Mouse (Mus musculus): ENCODE measurements around the gene Gm8994. TPM values are rescaled to one million over a fixed set of nuclear protein-coding genes. Genes with fewer than 3 reads are reported as not detected.
A peak's percentile ranks its signal among the peaks of the same experiment; 100 is the strongest.
"Not testable (repeated sequence)": the region's sequence is repeated elsewhere in the genome, so short reads cannot be mapped to it uniquely, and the experiment has no call there.

Gm8994 gene
- polyA plus RNA-seq (2014; fragmentation: Nextera tagmentation; extraction: Ambion mirVana) = not detected in 2 replicates

- not testable (repeated sequence) for ATAC-seq (ENCODE audit: low read depth); H3K9ac ChIP-seq (replicated peaks; ENCODE audit: low read depth, low read length); H3K27me3 ChIP-seq (ENCODE audit: control insufficient read depth, insufficient read depth, low read length); H3K9me3 ChIP-seq (ENCODE audit: control insufficient read depth, low read length); H3K4me2 ChIP-seq (ENCODE audit: low read depth, low read length); H3K4me3 ChIP-seq (ENCODE audit: low read depth, low read length); H3K4me1 ChIP-seq (ENCODE audit: control insufficient read depth, insufficient read depth, low read length); H3K36me3 ChIP-seq (ENCODE audit: control insufficient read depth, insufficient read depth, low read length); H3K27ac ChIP-seq (ENCODE audit: low read depth, low read length)
- 92% methylated on average over 4 of the region's 4 CpGs for WGBS
These were observed at the start of gene Gm8994 for GRCm38 (mm10) chr6:136327239-136327638. Gene Gm8994 (plus strand): TSS chr6:136327539.

- ATAC-seq (ENCODE audit: low read depth) = no peak
- no peak overlapping the region for H3K4me3 ChIP-seq (ENCODE audit: low read depth, low read length)
- H3K9ac ChIP-seq (replicated peaks; ENCODE audit: low read depth, low read length) = no peak overlapping the region
- no peak overlapping the region for H3K4me2 ChIP-seq (ENCODE audit: low read depth, low read length)
- H3K36me3 ChIP-seq (ENCODE audit: control insufficient read depth, insufficient read depth, low read length) = no peaks in the 10 kb centered on the region
- no peaks in the 10 kb centered on the region for H3K4me1 ChIP-seq (ENCODE audit: control insufficient read depth, insufficient read depth, low read length)
- 62% methylated on average over 4 of the region's 4 CpGs for WGBS
- no peaks in the 10 kb centered on the region for H3K27me3 ChIP-seq (ENCODE audit: control insufficient read depth, insufficient read depth, low read length)
- no peaks in the 10 kb centered on the region for H3K9me3 ChIP-seq (ENCODE audit: control insufficient read depth, low read length)
- H3K27ac ChIP-seq (ENCODE audit: low read depth, low read length) = no peak overlapping the region
These were observed 49.7 kb upstream of the Gm8994 start for GRCm38 (mm10) chr6:136277685-136278084.

- H3K4me3 ChIP-seq (ENCODE audit: low read depth, low read length) = no peak overlapping the region
- no peaks in the 10 kb centered on the region for H3K9me3 ChIP-seq (ENCODE audit: control insufficient read depth, low read length)
- WGBS = 82% methylated on average over 8 of the region's 8 CpGs
- no peak overlapping the region for H3K9ac ChIP-seq (replicated peaks; ENCODE audit: low read depth, low read length)
- H3K4me1 ChIP-seq (ENCODE audit: control insufficient read depth, insufficient read depth, low read length) = no peaks in the 10 kb centered on the region
- no peaks in the 10 kb centered on the region for H3K36me3 ChIP-seq (ENCODE audit: control insufficient read depth, insufficient read depth, low read length)
- no peaks in the 10 kb centered on the region for H3K27me3 ChIP-seq (ENCODE audit: control insufficient read depth, insufficient read depth, low read length)
- no peak for ATAC-seq (ENCODE audit: low read depth)
- H3K27ac ChIP-seq (ENCODE audit: low read depth, low read length) = no peak overlapping the region
- H3K4me2 ChIP-seq (ENCODE audit: low read depth, low read length) = no peak overlapping the region
These were observed 42.8 kb upstream of the Gm8994 start for GRCm38 (mm10) chr6:136284565-136284964.

GRCm38 (mm10) chr6:136286180-136286579, 41.2 kb upstream of the Gm8994 start:
- Histone ChIP-seq H3K4me3 (ENCODE audit: low read depth, low read length) (no peak overlapping the region), H3K27me3 (ENCODE audit: control insufficient read depth, insufficient read depth, low read length) (no peaks in the 10 kb centered on the region), H3K4me1 (ENCODE audit: control insufficient read depth, insufficient read depth, low read length) (no peaks in the 10 kb centered on the region), H3K27ac (ENCODE audit: low read depth, low read length) (no peak overlapping the region), H3K9me3 (ENCODE audit: control insufficient read depth, low read length) (no peaks in the 10 kb centered on the region), H3K4me2 (ENCODE audit: low read depth, low read length) (no peak overlapping the region), H3K9ac (replicated peaks; ENCODE audit: low read depth, low read length) (no peak overlapping the region), H3K36me3 (ENCODE audit: control insufficient read depth, insufficient read depth, low read length) (no peaks in the 10 kb centered on the region)
- WGBS = 76% methylated on average over 11 of the region's 11 CpGs
- no peak for ATAC-seq (ENCODE audit: low read depth)

GRCm38 (mm10) chr6:136286589-136286988, 40.8 kb upstream of the Gm8994 start:
- WGBS = 27% methylated on average over 4 of the region's 4 CpGs
- Histone ChIP-seq H3K4me2 (ENCODE audit: low read depth, low read length) (no peak overlapping the region), H3K4me1 (ENCODE audit: control insufficient read depth, insufficient read depth, low read length) (no peaks in the 10 kb centered on the region), H3K4me3 (ENCODE audit: low read depth, low read length) (no peak overlapping the region), H3K36me3 (ENCODE audit: control insufficient read depth, insufficient read depth, low read length) (no peaks in the 10 kb centered on the region), H3K9me3 (ENCODE audit: control insufficient read depth, low read length) (no peaks in the 10 kb centered on the region), H3K27me3 (ENCODE audit: control insufficient read depth, insufficient read depth, low read length) (no peaks in the 10 kb centered on the region), H3K27ac (ENCODE audit: low read depth, low read length) (no peak overlapping the region), H3K9ac (replicated peaks; ENCODE audit: low read depth, low read length) (no peak overlapping the region)
- ATAC-seq (ENCODE audit: low read depth) = no peak

GRCm38 (mm10) chr6:136291424-136291823, 35.9 kb upstream of the Gm8994 start:
- WGBS = 98% methylated on average over 3 of the region's 3 CpGs
- no peaks in the 10 kb centered on the region for H3K9me3 ChIP-seq (ENCODE audit: control insufficient read depth, low read length)
- no peak for ATAC-seq (ENCODE audit: low read depth)
- H3K27me3 ChIP-seq (ENCODE audit: control insufficient read depth, insufficient read depth, low read length) = no peaks in the 10 kb centered on the region
- H3K27ac ChIP-seq (ENCODE audit: low read depth, low read length) = no peak overlapping the region
- no peaks in the 10 kb centered on the region for H3K4me1 ChIP-seq (ENCODE audit: control insufficient read depth, insufficient read depth, low read length)
- no peak overlapping the region for H3K4me2 ChIP-seq (ENCODE audit: low read depth, low read length)
- no peaks in the 10 kb centered on the region for H3K36me3 ChIP-seq (ENCODE audit: control insufficient read depth, insufficient read depth, low read length)
- no peak overlapping the region for H3K9ac ChIP-seq (replicated peaks; ENCODE audit: low read depth, low read length)
- no peak overlapping the region for H3K4me3 ChIP-seq (ENCODE audit: low read depth, low read length)

- H3K4me1 ChIP-seq (ENCODE audit: control insufficient read depth, insufficient read depth, low read length) = no peaks in the 10 kb centered on the region
- ATAC-seq (ENCODE audit: low read depth) = no peak
- no peak overlapping the region for H3K4me3 ChIP-seq (ENCODE audit: low read depth, low read length)
- no peak overlapping the region for H3K9ac ChIP-seq (replicated peaks; ENCODE audit: low read depth, low read length)
- no peaks in the 10 kb centered on the region for H3K36me3 ChIP-seq (ENCODE audit: control insufficient read depth, insufficient read depth, low read length)
- H3K27ac ChIP-seq (ENCODE audit: low read depth, low read length) = no peak overlapping the region
- WGBS = 80% methylated on average over 11 of the region's 11 CpGs
- no peaks in the 10 kb centered on the region for H3K9me3 ChIP-seq (ENCODE audit: control insufficient read depth, low read length)
- H3K4me2 ChIP-seq (ENCODE audit: low read depth, low read length) = no peak overlapping the region
- no peaks in the 10 kb centered on the region for H3K27me3 ChIP-seq (ENCODE audit: control insufficient read depth, insufficient read depth, low read length)
These were observed 35.2 kb upstream of the Gm8994 start for GRCm38 (mm10) chr6:136291951-136292714.

- H3K4me2 ChIP-seq (ENCODE audit: low read depth, low read length) = no peak overlapping the region
- no peaks in the 10 kb centered on the region for H3K27me3 ChIP-seq (ENCODE audit: control insufficient read depth, insufficient read depth, low read length)
- no peak overlapping the region for H3K27ac ChIP-seq (ENCODE audit: low read depth, low read length)
- H3K4me3 ChIP-seq (ENCODE audit: low read depth, low read length) = no peak overlapping the region
- H3K4me1 ChIP-seq (ENCODE audit: control insufficient read depth, insufficient read depth, low read length) = no peaks in the 10 kb centered on the region
- no peaks in the 10 kb centered on the region for H3K9me3 ChIP-seq (ENCODE audit: control insufficient read depth, low read length)
- H3K9ac ChIP-seq (replicated peaks; ENCODE audit: low read depth, low read length) = no peak overlapping the region
- ATAC-seq (ENCODE audit: low read depth) = no peak
- no peaks in the 10 kb centered on the region for H3K36me3 ChIP-seq (ENCODE audit: control insufficient read depth, insufficient read depth, low read length)
- WGBS = 90% methylated on average over 6 of the region's 6 CpGs
These were observed 33.6 kb upstream of the Gm8994 start for GRCm38 (mm10) chr6:136293700-136294099.

GRCm38 (mm10) chr6:136295821-136296220, 31.5 kb upstream of the Gm8994 start:
- Histone ChIP-seq H3K4me2 (ENCODE audit: low read depth, low read length) (no peak overlapping the region), H3K36me3 (ENCODE audit: control insufficient read depth, insufficient read depth, low read length) (no peaks in the 10 kb centered on the region), H3K9me3 (ENCODE audit: control insufficient read depth, low read length) (no peaks in the 10 kb centered on the region), H3K9ac (replicated peaks; ENCODE audit: low read depth, low read length) (no peak overlapping the region), H3K27me3 (ENCODE audit: control insufficient read depth, insufficient read depth, low read length) (no peaks in the 10 kb centered on the region), H3K27ac (ENCODE audit: low read depth, low read length) (no peak overlapping the region), H3K4me1 (ENCODE audit: control insufficient read depth, insufficient read depth, low read length) (no peaks in the 10 kb centered on the region), H3K4me3 (ENCODE audit: low read depth, low read length) (no peak overlapping the region)
- peak; percentile 58; the same call in 1 of the 2 replicates for ATAC-seq (ENCODE audit: low read depth)
- WGBS = 69% methylated on average over 4 of the region's 4 CpGs
